Mouse (Mus musculus) stomach, embryonic 15.5 days (tissue): ENCODE data around the gene Hmg20b. TPM values are rescaled to one million over a fixed set of nuclear protein-coding genes. Genes with fewer than 3 reads are reported as not detected.

Experiments
- ATAC-seq: fragments of 200-750 bp; cut with Nextera tagmentation; 2 replicates; pipeline ENCODE4 v1.8.0; 2017; ENCODE audit warnings: low read depth, moderate number of reproducible peaks, moderate TSS enrichment; ENCODE audit not compliant: insufficient read depth, low FRiP score
- H3K27ac ChIP-seq: fragments of 300-500 bp; sonication (generic); 2 replicates; pipeline ENCODE4 v1.5.1; 2015; ENCODE audit warnings: mild to moderate bottlenecking, inconsistent platforms
- H3K27me3 ChIP-seq: fragments of 300-500 bp; sonication (generic); replicated peaks from 2 replicates; pipeline ENCODE4 v1.6.1; 2015; ENCODE audit warnings: inconsistent platforms
- H3K36me3 ChIP-seq: fragments of 300-500 bp; sonication (generic); 2 replicates; pipeline ENCODE4 v1.6.1; 2015; ENCODE audit warnings: inconsistent platforms
- H3K4me1 ChIP-seq: fragments of 300-500 bp; sonication (generic); 2 replicates; pipeline ENCODE4 v1.6.1; 2015; ENCODE audit warnings: inconsistent platforms
- H3K4me2 ChIP-seq: fragments of 300-500 bp; sonication (generic); 2 replicates; pipeline ENCODE4 v1.6.1; 2015; ENCODE audit warnings: mild to moderate bottlenecking, inconsistent platforms
- H3K4me3 ChIP-seq: fragments of 300-500 bp; sonication (generic); replicated peaks from 2 replicates; pipeline ENCODE4 v1.5.1; 2015; ENCODE audit warnings: inconsistent platforms
- H3K9ac ChIP-seq: fragments of 300-500 bp; sonication (generic); 2 replicates; pipeline ENCODE4 v1.6.1; 2015; ENCODE audit warnings: inconsistent platforms
- H3K9me3 ChIP-seq: fragments of 300-500 bp; sonication (generic); 2 replicates; pipeline ENCODE4 v1.6.1; 2016; ENCODE audit warnings: inconsistent platforms
- WGBS: fragments of 180-500 bp; shearing (Covaris S2); methylation state at CpG from one replicate; pipeline ENCODE4 v1.1.7; 2015; 5-methylcytosine and 5-hydroxymethylcytosine counted together
- polyA plus RNA-seq: library from polyadenylated mRNA; unstranded; fragments of >200 nt; fragmentation: Nextera tagmentation; extraction: Ambion mirVana; gene quantifications from 2 replicates; pipeline ENCODE4 v1.2.1, GENCODE M21; 2015

The Hmg20b gene
- 78.8 and 79.1 TPM in 2 replicates for polyA plus RNA-seq

DNA sequence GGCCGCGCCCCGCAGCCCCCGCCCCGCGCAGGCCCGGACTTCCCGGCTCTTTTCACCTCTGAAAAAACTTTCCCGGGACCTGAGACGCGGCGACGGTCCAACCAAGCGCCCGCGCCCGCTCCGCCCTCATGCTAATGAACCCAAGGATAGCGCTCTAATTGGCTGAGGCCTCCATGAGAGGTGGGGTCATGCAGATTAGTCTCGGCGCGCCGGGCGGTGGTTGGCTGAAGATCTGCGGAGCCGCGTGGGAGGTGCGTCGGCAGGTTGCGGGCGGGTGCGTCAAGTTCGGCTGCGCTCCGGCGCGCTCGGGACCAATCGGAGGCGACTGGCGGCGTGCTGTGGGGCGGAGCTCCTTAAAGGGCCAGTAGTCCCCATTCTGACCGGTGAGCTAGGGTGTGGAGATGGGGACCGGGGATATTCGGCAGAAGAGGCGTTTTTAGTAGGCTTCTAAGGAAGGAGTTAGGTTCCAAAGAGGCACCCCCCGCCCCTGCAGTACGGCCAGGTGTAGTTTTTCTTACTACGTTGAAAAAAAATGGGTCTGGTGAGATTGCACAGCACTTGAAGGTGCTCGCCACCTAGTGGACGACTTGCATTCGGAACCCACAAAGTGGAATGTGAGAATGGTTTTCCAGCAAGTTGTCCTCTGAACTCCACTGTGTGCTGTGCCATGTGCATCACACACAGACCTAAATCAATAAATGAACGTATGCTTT lies at the start of gene Hmg20b:
Hmg20b (minus strand) TSS at position 130 of the 713 bp plus-strand sequence.
- H3K27ac ChIP-seq = peak within 1 kb of the TSS; percentile 83
- H3K9ac ChIP-seq = peak within 1 kb of the TSS; percentile 66
- H3K4me1 ChIP-seq = peaks cover 38% of the 10 kb centered on the region
- peak within 1 kb of the TSS; percentile 77 for H3K4me2 ChIP-seq
- peak; percentile 93 for ATAC-seq
- no peaks in the 10 kb centered on the region for H3K9me3 ChIP-seq
- H3K27me3 ChIP-seq = no peaks in the 10 kb centered on the region
- H3K36me3 ChIP-seq = peaks cover 16% of the 10 kb centered on the region
- H3K4me3 ChIP-seq = peak within 1 kb of the TSS; percentile 81
- WGBS = under 1% methylated on average over 54 of the region's 54 CpGs

DNA sequence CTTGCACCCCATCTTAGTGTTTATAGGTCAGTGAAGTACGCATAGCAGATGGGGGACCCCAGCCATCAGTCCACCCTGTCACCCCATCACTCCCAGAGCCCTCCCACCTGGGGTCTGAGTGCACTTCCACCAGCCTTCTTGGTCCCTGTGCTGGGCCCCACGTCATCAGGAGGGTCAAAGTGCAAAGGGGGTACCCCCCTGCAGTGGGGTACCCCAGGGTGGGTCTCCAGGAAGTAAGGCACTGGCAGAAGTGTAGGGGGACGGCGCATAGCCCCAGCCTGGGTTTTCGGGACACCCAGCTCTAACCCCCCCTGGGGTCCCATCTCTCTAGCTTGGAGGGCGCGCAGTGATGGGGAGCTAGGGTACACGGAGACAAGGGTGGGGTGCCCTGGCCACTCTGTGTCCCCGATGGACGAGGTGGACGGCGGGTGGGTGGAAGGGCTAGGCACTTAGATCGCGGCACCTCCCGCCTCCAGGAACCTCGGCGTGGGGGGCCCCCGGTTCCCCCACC lies 49.6 kb upstream of the Hmg20b start:
- Histone ChIP-seq H3K27me3 (no peaks in the 10 kb centered on the region), H3K4me2 (no peak overlapping the region), H3K9me3 (no peaks in the 10 kb centered on the region), H3K27ac (no peak overlapping the region), H3K9ac (no peak overlapping the region), H3K36me3 (peaks cover 19% of the 10 kb centered on the region; the same call in 1 of the 2 replicates), H3K4me1 (peaks cover 29% of the 10 kb centered on the region), H3K4me3 (no peak overlapping the region)
- 83% methylated on average over 18 of the region's 18 CpGs for WGBS
- ATAC-seq = no peak

DNA sequence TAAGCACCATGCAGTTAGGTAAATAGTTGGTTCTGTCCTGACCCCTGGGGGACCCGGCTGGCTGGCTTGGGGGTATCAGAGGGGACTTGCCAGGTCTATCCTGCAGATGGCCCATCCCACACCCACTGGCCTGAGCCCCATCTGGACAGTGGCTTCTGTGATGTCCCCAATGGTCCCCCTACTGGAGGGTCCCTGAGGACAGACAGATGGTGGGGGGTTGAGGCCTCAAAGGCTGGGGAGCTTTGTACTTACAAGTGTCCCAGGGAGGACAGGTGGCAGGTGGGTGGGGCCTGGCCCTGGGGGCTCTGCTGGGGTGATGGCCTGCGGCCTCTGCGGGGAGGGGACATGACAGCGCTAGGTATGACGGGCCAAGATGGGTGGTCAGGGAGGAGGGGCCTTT lies 49.0 kb upstream of the Hmg20b start:
- Histone ChIP-seq H3K4me3 (no peak overlapping the region), H3K27ac (no peak overlapping the region), H3K36me3 (peaks cover 14% of the 10 kb centered on the region; the same call in 1 of the 2 replicates), H3K4me1 (peaks cover 29% of the 10 kb centered on the region), H3K9ac (no peak overlapping the region), H3K9me3 (no peaks in the 10 kb centered on the region), H3K27me3 (no peaks in the 10 kb centered on the region), H3K4me2 (no peak overlapping the region)
- 77% methylated on average over 5 of the region's 5 CpGs for WGBS
- ATAC-seq = no peak

DNA sequence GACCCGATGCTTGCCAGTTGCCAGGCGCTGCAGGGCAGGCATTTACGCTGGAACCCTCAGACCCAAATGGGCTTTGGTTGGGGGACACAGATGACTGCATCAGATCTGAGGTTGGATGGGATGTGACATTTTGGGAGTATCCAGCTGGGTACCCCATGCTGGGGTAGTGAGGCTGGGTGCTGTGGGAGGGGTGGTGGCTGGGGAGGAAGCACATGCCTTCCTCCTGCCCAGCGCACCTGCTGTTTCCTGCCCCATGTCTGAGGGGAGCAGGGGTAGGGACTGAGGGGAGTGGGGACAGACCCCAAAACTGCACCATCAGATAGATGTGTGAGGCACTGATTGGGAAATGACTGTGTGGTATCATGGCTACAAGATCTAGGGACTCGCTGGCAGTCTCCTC lies 46.5 kb upstream of the Hmg20b start:
- H3K27me3 ChIP-seq = no peaks in the 10 kb centered on the region
- H3K4me1 ChIP-seq = peaks cover 23% of the 10 kb centered on the region
- H3K4me3 ChIP-seq = no peak overlapping the region
- peaks cover 10% of the 10 kb centered on the region; the same call in 1 of the 2 replicates for H3K36me3 ChIP-seq
- no peaks in the 10 kb centered on the region for H3K9me3 ChIP-seq
- H3K27ac ChIP-seq = no peak overlapping the region
- 84% methylated on average over 5 of the region's 5 CpGs for WGBS
- no peak for ATAC-seq
- H3K4me2 ChIP-seq = no peak overlapping the region
- H3K9ac ChIP-seq = no peak overlapping the region

DNA sequence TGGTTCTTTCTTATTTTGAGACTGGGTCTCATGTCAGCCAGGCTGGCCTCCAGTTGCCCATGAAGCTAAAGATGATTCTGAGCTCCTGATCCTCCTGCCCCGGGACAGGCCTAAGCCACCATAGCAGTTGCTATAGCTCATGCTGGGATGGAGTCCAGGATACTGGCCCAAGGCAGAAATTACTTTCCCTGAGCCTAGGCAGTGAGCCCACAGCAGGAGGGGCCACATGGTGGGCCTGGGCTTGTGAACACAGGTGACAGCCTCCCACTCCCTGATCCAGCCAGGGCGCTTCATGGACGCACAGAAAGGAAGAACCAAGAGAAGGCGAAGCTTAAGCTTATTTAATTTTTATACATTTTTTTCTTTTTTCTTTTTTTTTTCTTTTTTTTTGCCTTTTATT lies 45.6 kb upstream of the Hmg20b start:
- Histone ChIP-seq H3K27me3 (no peaks in the 10 kb centered on the region), H3K36me3 (peaks cover 10% of the 10 kb centered on the region; the same call in 1 of the 2 replicates), H3K4me2 (no peak overlapping the region), H3K9ac (no peak overlapping the region), H3K4me3 (no peak overlapping the region), H3K4me1 (peaks cover 16% of the 10 kb centered on the region), H3K27ac (0 out of 2 replicates have a peak overlapping the region, but pooled peaks have one; percentile 4), H3K9me3 (no peaks in the 10 kb centered on the region)
- 89% methylated on average over 4 of the region's 4 CpGs for WGBS
- no peak for ATAC-seq

DNA sequence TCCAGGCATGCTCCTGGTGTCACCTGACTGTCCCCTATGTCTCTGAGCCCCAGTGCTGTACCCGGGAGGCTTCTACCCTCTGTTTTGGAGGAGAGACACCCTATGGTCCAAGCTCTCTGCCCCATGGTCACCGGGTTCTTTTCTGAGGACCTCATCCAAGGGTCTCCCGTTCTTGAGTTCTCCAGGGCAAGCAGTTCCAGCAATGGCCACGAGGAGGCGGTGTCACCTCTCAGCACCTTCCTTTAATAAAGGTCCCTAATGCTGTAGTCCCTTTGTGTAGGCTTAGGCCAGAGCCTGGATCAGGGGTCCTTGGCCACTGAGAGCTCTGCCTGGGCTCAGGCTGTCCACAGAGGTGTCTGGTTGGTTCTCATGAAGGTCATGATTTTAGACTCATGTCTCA lies 44.8 kb upstream of the Hmg20b start:
- no peaks in the 10 kb centered on the region for H3K27me3 ChIP-seq
- no peak overlapping the region for H3K27ac ChIP-seq
- no peak for ATAC-seq
- no peak overlapping the region for H3K9ac ChIP-seq
- H3K36me3 ChIP-seq = peaks cover 4% of the 10 kb centered on the region; the same call in 1 of the 2 replicates
- peaks cover 17% of the 10 kb centered on the region for H3K4me1 ChIP-seq
- 12% methylated on average over 5 of the region's 5 CpGs for WGBS
- no peak overlapping the region for H3K4me3 ChIP-seq
- H3K4me2 ChIP-seq = no peak overlapping the region
- H3K9me3 ChIP-seq = no peaks in the 10 kb centered on the region

DNA sequence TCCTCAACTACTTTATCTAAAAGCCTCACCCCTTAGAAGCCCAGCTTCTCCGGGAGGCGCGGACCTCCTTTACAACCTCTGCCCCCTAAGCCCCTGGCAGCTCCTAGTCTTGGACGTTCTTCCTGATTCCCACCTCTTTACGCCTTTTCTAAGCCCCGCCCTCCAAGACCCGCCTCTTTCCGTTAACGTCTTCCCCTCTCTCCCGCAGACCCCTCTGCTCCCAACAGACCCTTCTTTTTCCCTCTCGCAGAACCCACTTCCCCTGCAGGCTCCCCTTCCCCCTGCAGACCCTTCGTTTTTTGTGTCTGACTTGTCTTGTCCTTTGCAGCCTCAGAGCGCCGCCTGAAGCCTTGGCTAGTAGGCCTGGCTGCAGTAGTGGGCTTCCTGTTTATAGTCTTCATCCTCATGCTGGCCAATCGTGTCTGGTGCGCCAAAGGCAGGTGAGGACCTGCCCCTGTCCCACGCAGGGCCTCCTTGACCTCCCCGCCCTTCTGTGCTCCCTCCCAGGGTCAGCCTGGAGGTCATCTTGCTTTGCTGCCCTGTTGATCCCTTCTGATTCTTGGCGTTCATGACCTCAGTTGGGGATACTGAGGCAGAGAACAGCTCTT lies 43.3 kb upstream of the Hmg20b start:
- ATAC-seq = no peak
- H3K36me3 ChIP-seq = peaks cover under 1% of the 10 kb centered on the region; the same call in 1 of the 2 replicates
- peak overlapping the region; percentile 36 for H3K4me3 ChIP-seq
- peak overlapping the region; percentile 76; the same call in 1 of the 2 replicates for H3K27ac ChIP-seq
- 3% methylated on average over 19 of the region's 19 CpGs for WGBS
- no peaks in the 10 kb centered on the region for H3K27me3 ChIP-seq
- H3K4me1 ChIP-seq = peaks cover 23% of the 10 kb centered on the region
- peak overlapping the region; percentile 29; the same call in 1 of the 2 replicates for H3K9ac ChIP-seq
- H3K9me3 ChIP-seq = no peaks in the 10 kb centered on the region
- H3K4me2 ChIP-seq = peak overlapping the region; percentile 61

DNA sequence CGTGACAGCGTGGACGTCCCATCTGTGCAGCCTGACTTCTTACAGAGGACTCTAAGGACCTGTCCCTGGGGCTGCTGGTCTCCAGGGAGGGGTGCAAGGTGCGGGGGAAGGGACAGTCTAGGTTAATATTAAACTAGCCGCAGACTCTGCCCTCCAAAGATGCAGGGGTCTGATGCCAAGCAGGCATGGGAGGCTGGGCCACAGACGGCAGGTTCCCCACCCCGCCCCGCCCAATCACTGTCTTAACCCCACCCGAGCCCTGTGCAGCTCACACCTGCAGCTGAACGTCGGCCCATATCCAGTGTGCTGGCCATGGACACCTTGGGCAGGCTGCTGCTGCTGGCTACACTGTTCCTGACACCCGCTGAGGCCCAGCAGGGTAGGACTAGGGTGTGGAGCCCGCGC lies 42.5 kb upstream of the Hmg20b start, which contains the start of gene Smim24:
Smim24 (plus strand) TSS at position 271 of the 405 bp plus-strand sequence.
- WGBS = 46% methylated on average over 14 of the region's 14 CpGs
- peak within 1 kb of the TSS; percentile 76 for H3K27ac ChIP-seq
- peak; percentile 48 for ATAC-seq

DNA sequence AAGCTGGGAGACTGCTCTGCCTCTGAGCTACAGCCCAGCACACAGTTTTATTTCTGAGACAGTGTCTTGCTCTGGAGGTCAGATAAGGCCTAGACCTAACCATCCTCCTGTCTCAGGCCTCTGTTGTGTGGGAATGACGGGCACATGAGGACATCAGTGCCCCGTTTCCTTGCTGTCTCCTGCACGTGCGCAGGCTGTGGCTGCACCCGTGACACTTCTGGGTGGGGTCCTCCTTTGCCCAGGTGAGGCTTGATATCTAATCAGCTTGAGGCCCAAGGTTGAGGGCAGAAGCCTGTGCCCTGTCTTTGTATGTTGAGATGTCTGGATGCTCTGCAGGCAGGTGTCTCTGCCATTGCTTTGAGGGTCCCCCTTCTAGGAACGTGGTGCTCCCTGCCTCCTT lies 42.0 kb upstream of the Hmg20b start:
- Histone ChIP-seq H3K4me2 (peak overlapping the region; percentile 61), H3K4me3 (no peak overlapping the region), H3K4me1 (peaks cover 23% of the 10 kb centered on the region), H3K27me3 (no peaks in the 10 kb centered on the region), H3K36me3 (0 out of 2 replicates have a peak, but pooled peaks cover 12% of the 10 kb centered on the region), H3K9me3 (no peaks in the 10 kb centered on the region), H3K27ac (peak overlapping the region; percentile 54; the same call in 1 of the 2 replicates), H3K9ac (no peak overlapping the region)
- 62% methylated on average over 6 of the region's 6 CpGs for WGBS
- no peak for ATAC-seq

More for the DNA sequence above, 42.5 kb upstream of the Hmg20b start, which contains the start of gene Smim24:
- no peaks in the 10 kb centered on the region for H3K27me3 ChIP-seq
- peaks cover 23% of the 10 kb centered on the region for H3K4me1 ChIP-seq
- H3K36me3 ChIP-seq = 0 out of 2 replicates have a peak, but pooled peaks cover 7% of the 10 kb centered on the region
- peak within 1 kb of the TSS; percentile 29; the same call in 1 of the 2 replicates for H3K9ac ChIP-seq
- H3K9me3 ChIP-seq = no peaks in the 10 kb centered on the region
- H3K4me2 ChIP-seq = peak within 1 kb of the TSS; percentile 61
- peak within 1 kb of the TSS; percentile 36 for H3K4me3 ChIP-seq

DNA sequence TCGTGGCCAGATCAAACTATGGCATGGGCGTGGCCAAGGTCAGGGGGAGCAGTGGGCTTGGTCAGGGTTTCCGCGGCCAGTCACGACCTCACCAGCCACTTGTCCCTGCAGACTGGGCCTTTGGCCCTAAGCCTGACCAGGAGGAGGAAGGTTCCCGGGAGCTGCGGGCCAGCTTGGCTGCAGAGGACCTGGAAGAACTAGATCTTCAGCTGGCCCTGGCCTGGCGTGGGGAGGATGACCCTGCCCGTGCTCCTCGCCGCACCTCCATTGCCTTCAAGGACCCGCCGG lies 40.3 kb upstream of the Hmg20b start:
- H3K27me3 ChIP-seq = no peaks in the 10 kb centered on the region
- no peak overlapping the region for H3K9ac ChIP-seq
- WGBS = 82% methylated on average over 13 of the region's 13 CpGs
- H3K4me1 ChIP-seq = peaks cover 26% of the 10 kb centered on the region
- no peak overlapping the region for H3K27ac ChIP-seq
- ATAC-seq = no peak
- H3K4me2 ChIP-seq = no peak overlapping the region
- H3K36me3 ChIP-seq = peaks cover 27% of the 10 kb centered on the region; the same call in 1 of the 2 replicates
- no peaks in the 10 kb centered on the region for H3K9me3 ChIP-seq
- H3K4me3 ChIP-seq = no peak overlapping the region

DNA sequence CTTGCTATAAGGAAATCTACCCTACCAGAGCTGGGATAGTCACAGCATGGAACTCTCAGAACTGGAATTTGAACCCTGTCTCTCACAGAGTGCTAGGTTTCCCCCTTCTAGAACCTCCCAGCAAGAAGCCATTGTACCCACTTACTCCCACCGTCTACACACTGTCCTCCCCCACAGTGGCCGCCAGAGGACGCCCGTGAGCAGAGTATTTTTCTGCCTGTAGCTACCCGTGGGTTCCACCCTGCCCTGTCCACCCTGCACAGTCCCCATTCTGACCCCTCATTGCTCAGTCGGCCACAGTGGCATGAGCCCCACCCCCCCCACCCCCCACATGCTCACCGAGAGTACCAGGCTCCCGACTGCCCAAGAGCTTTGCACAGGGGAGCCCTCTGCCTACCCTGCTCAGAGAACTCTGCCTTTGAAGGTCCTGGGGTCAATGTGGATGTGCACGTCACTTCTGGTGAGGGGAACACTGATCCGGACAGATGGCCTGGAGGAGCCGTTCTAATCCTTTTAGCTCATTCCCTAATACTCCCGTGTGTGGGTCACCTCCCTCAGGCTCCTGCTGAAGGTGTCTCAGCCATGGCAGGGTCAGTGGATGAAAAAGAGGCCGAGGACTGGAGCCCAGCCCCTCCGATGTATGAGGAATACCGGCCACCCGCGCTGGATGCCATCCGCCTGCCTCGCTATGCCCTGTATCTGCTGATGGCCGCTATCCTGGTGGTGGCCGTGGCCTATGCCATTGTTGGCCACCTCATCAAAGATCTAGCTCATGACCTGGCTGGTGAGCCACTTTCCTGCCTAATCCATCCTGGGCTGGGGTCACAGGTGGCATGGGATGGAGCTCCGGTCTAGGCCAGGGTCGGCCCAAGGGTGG lies 39.8 kb upstream of the Hmg20b start:
- Histone ChIP-seq H3K9me3 (no peaks in the 10 kb centered on the region), H3K4me1 (peaks cover 32% of the 10 kb centered on the region), H3K4me2 (no peak overlapping the region), H3K4me3 (no peak overlapping the region), H3K27me3 (no peaks in the 10 kb centered on the region), H3K9ac (no peak overlapping the region), H3K36me3 (peaks cover 27% of the 10 kb centered on the region; the same call in 1 of the 2 replicates), H3K27ac (no peak overlapping the region)
- ATAC-seq = no peak
- WGBS = 58% methylated on average over 23 of the region's 23 CpGs
